Mouse (Mus musculus) urinary bladder, postnatal 14 days (tissue): ENCODE measurements at regions not wholly inside any gene's neighbourhood (a gene's known extent, or its start where the extent isn't known, plus 50 kb on each side); places are given as distances from the start of the nearest gene placed in this dataset.
A peak's percentile ranks its signal among the peaks of the same experiment; 100 is the strongest.

ENCODE experiments used
- DNase-seq: peaks from one replicate; pipeline ENCODE4 v3.0.0; 2021; ENCODE audit warnings: low spot score

GRCm38 (mm10) chr3:60311178-60311577, 161.5 kb upstream of the Mbnl1 start:
- DNase-seq = no peak

- DNase-seq = no peak
These were observed 152.3 kb upstream of the Mbnl1 start for GRCm38 (mm10) chr3:60320213-60320936.

- no peak for DNase-seq
These were observed 149.1 kb upstream of the Mbnl1 start for GRCm38 (mm10) chr3:60323514-60323913.

GRCm38 (mm10) chr3:60324416-60324815, 148.2 kb upstream of the Mbnl1 start:
- no peak for DNase-seq

GRCm38 (mm10) chr3:60324969-60325368, 147.7 kb upstream of the Mbnl1 start:
- DNase-seq = no peak

GRCm38 (mm10) chr3:60332460-60332859, 140.2 kb upstream of the Mbnl1 start:
- DNase-seq = no peak

- no peak for DNase-seq
These were observed 139.0 kb upstream of the Mbnl1 start for GRCm38 (mm10) chr3:60333669-60334068.

- no peak for DNase-seq
These were observed 138.5 kb upstream of the Mbnl1 start for GRCm38 (mm10) chr3:60334133-60334532.

- peak; percentile 73 for DNase-seq
These were observed 126.2 kb upstream of the Mbnl1 start for GRCm38 (mm10) chr3:60346390-60346789.

- DNase-seq = no peak
These were observed 125.6 kb upstream of the Mbnl1 start for GRCm38 (mm10) chr3:60347049-60347448.

GRCm38 (mm10) chr3:60371176-60371965, 101.3 kb upstream of the Mbnl1 start:
- DNase-seq = peak; percentile 45

GRCm38 (mm10) chr3:60373662-60374061, 99.0 kb upstream of the Mbnl1 start:
- DNase-seq = no peak

- DNase-seq = no peak
These were observed 84.0 kb upstream of the Mbnl1 start for GRCm38 (mm10) chr3:60388593-60388992.

GRCm38 (mm10) chr3:60389032-60389431, 83.6 kb upstream of the Mbnl1 start:
- DNase-seq = no peak

- no peak for DNase-seq
These were observed 77.3 kb upstream of the Mbnl1 start for GRCm38 (mm10) chr3:60395299-60395698.

GRCm38 (mm10) chr3:60396971-60397370, 75.7 kb upstream of the Mbnl1 start:
- no peak for DNase-seq

GRCm38 (mm10) chr3:60398796-60399195, 73.8 kb upstream of the Mbnl1 start:
- DNase-seq = no peak

GRCm38 (mm10) chr3:60402251-60402830, 70.3 kb upstream of the Mbnl1 start:
- no peak for DNase-seq

- no peak for DNase-seq
These were observed 65.2 kb upstream of the Mbnl1 start for GRCm38 (mm10) chr3:60407426-60407825.

GRCm38 (mm10) chr3:60407906-60408305, 64.7 kb upstream of the Mbnl1 start:
- DNase-seq = no peak

GRCm38 (mm10) chr3:60408553-60409282, 63.9 kb upstream of the Mbnl1 start:
- DNase-seq = peak; percentile 41

- DNase-seq = no peak
These were observed 63.4 kb upstream of the Mbnl1 start for GRCm38 (mm10) chr3:60409283-60409633.
